Mouse (Mus musculus): ENCODE measurements around the gene Gnptab. TPM values are rescaled to one million over a fixed set of nuclear protein-coding genes. Genes with fewer than 3 reads are reported as not detected.

Gene Gnptab
- total and polyA plus RNA-seq, 2 experiments = 2.7 to 6.8 TPM

DNA sequence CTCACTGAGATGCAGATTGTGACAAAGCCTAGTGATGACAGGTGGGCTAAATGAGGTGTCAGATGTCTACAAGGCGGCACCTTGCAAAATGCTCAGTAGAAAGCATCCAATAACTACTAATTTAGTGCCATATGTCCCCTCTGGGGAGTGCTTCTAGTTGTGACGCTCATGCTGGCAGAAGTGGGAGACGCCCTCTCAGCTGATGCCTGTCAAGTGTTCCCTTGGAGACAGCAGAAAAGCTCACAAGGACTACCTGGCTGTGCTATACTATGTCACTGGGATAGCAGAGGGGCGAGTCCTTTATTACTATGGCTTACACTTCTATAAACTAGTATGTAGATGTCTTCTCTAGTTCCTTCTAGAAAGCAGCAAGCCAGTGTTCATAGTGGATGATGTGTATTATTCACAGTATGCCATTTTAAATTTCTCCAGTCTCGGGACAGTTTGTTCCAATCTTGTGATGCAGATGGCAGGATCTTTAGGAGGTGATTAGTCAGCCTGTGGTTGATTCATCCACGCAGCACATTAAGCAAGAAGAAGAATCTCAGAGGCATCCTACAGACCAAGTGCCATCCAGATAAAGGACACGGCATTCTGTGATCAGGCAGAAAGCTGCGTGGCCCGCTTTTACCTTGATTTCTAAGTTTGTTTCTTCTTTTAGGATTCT lies 13.4 kb downstream of the Gnptab start:
- Histone ChIP-seq H3K4me3 (ENCODE audit: insufficient read depth, low read depth, low read length) (no peak overlapping the region), H3K36me3 (ENCODE audit: control insufficient read depth, insufficient read depth, low read length) (no peaks in the 10 kb centered on the region), H3K27ac (replicated peaks; ENCODE audit: insufficient read depth, low read depth, low read length) (no peak overlapping the region), H3K9ac (ENCODE audit: low read depth, low read length) (no peak overlapping the region), H3K79me2 (ENCODE audit: control insufficient read depth, insufficient read depth, low read length) (peaks cover 3% of the 10 kb centered on the region; the same call in 1 of the 2 replicates), H3K4me1 (ENCODE audit: control insufficient read depth, insufficient read depth, low read length) (peaks cover 3% of the 10 kb centered on the region; the same call in 1 of the 2 replicates), H3K27me3 (ENCODE audit: control insufficient read depth, insufficient read depth, low read length) (no peaks in the 10 kb centered on the region)
- no peak for DNase-seq (ENCODE audit: extremely low read depth, low read depth, low spot score)
- WGBS = 95% methylated on average over 9 of the region's 9 CpGs
- TF ChIP-seq CTCF (IDR thresholded peaks at IDR 0.05; ENCODE audit: low read depth, low read length) (no peak), POLR2A (IDR thresholded peaks at IDR 0.05; ENCODE audit: extremely low read depth, insufficient read depth, low read length) (no peak)

DNA sequence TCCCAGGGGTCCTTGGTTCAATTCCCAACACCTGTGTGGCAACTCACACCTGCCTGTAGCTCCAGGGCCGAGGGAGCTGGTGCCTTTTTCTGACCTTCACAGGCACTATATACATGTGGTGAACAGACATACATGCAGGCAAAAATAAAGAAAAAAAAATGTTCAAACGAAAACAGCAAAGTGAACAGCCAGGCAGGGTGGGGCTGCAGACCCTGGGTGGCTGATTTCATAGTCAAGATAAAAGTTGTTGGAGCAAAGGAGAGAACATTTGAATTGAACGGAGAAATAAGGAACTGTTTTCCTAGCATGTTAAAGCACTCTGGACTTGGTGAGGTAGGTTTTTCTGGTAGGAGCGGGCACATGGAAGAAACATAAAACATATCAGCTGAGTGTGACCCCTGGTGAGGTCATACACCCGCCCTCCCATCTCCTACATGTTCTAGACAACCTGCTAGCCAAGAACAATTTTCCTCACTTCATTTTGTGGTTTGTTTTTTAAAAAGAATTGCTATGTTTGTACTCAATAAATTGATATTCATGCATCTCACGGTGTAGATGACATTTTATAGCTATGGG lies 19.8 kb downstream of the Gnptab start:
- Histone ChIP-seq H3K4me3 (ENCODE audit: insufficient read depth, low read depth, low read length) (no peak overlapping the region), H3K36me3 (ENCODE audit: control insufficient read depth, insufficient read depth, low read length) (no peaks in the 10 kb centered on the region; the same call in 1 of the 2 replicates), H3K4me1 (ENCODE audit: control insufficient read depth, insufficient read depth, low read length) (peaks cover 3% of the 10 kb centered on the region; the same call in 1 of the 2 replicates), H3K9ac (ENCODE audit: low read depth, low read length) (no peak overlapping the region), H3K27ac (replicated peaks; ENCODE audit: insufficient read depth, low read depth, low read length) (no peak overlapping the region), H3K27me3 (ENCODE audit: control insufficient read depth, insufficient read depth, low read length) (no peaks in the 10 kb centered on the region), H3K79me2 (ENCODE audit: control insufficient read depth, insufficient read depth, low read length) (no peaks in the 10 kb centered on the region; the same call in 1 of the 2 replicates)
- TF ChIP-seq CTCF (IDR thresholded peaks at IDR 0.05; ENCODE audit: low read depth, low read length) = no peak
- no peak for DNase-seq (ENCODE audit: extremely low read depth, low read depth, low spot score)
- WGBS = 85% methylated on average over 6 of the region's 6 CpGs

DNA sequence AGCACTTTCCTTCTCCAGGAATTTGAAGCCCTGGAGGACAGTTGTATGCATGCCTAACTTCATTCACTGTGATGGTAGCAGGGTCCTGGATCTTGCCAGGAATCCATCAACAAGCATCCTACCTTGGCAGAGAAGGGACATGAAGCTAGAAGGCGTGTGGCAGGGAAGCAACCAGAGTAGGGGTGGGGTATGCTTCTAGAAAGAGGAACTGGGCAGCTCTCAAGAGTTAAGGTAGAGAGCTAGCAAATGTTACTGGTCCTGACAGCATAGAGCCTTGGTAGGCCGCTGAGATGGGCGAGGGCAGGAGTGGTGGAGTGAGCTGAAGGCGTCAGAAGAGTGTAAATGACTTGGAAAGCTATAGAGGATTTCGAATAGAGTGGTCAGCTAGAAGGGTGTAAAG lies 20.3 kb downstream of the Gnptab start:
- no peak overlapping the region for H3K9ac ChIP-seq (ENCODE audit: low read depth, low read length)
- no peaks in the 10 kb centered on the region; the same call in 1 of the 2 replicates for H3K36me3 ChIP-seq (ENCODE audit: control insufficient read depth, insufficient read depth, low read length)
- peaks cover 3% of the 10 kb centered on the region; the same call in 1 of the 2 replicates for H3K4me1 ChIP-seq (ENCODE audit: control insufficient read depth, insufficient read depth, low read length)
- TF ChIP-seq CTCF (IDR thresholded peaks at IDR 0.05; ENCODE audit: low read depth, low read length) (no peak), POLR2A (IDR thresholded peaks at IDR 0.05; ENCODE audit: extremely low read depth, insufficient read depth, low read length) (no peak)
- H3K27ac ChIP-seq (replicated peaks; ENCODE audit: insufficient read depth, low read depth, low read length) = no peak overlapping the region
- H3K79me2 ChIP-seq (ENCODE audit: control insufficient read depth, insufficient read depth, low read length) = no peaks in the 10 kb centered on the region
- DNase-seq (ENCODE audit: extremely low read depth, low read depth, low spot score) = no peak
- no peak overlapping the region for H3K4me3 ChIP-seq (ENCODE audit: insufficient read depth, low read depth, low read length)
- H3K27me3 ChIP-seq (ENCODE audit: control insufficient read depth, insufficient read depth, low read length) = no peaks in the 10 kb centered on the region
- 96% methylated on average over 5 of the region's 5 CpGs for WGBS

DNA sequence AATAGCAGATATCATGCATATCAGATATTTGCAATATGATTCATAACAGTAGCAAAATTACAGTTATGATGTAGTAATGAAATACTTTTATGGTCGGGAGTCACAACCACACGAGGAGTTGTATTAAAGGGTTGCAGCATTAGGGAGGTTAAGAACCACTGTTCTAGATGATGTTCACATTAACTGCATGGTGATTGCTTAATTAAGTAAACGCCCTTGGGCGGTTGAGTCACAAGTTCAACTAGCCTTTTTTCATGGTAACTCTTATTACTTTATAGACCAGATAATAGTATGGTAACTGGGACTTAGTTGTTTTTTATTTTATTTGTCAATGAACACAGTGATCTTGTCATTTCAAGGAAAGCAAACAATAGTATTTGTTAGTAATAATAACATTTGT lies 24.1 kb downstream of the Gnptab start:
- H3K9ac ChIP-seq (ENCODE audit: low read depth, low read length) = no peak overlapping the region
- H3K27ac ChIP-seq (replicated peaks; ENCODE audit: insufficient read depth, low read depth, low read length) = no peak overlapping the region
- no peaks in the 10 kb centered on the region for H3K27me3 ChIP-seq (ENCODE audit: control insufficient read depth, insufficient read depth, low read length)
- DNase-seq (ENCODE audit: extremely low read depth, low read depth, low spot score) = no peak
- H3K36me3 ChIP-seq (ENCODE audit: control insufficient read depth, insufficient read depth, low read length) = no peaks in the 10 kb centered on the region; the same call in 1 of the 2 replicates
- no peaks in the 10 kb centered on the region for H3K4me1 ChIP-seq (ENCODE audit: control insufficient read depth, insufficient read depth, low read length)
- H3K79me2 ChIP-seq (ENCODE audit: control insufficient read depth, insufficient read depth, low read length) = no peaks in the 10 kb centered on the region
- H3K4me3 ChIP-seq (ENCODE audit: insufficient read depth, low read depth, low read length) = no peak overlapping the region
- WGBS = 86% methylated on average over 4 of the region's 4 CpGs
- no peak for TF ChIP-seq POLR2A (IDR thresholded peaks at IDR 0.05; ENCODE audit: extremely low read depth, insufficient read depth, low read length)
- TF ChIP-seq CTCF (IDR thresholded peaks at IDR 0.05; ENCODE audit: low read depth, low read length) = no peak

DNA sequence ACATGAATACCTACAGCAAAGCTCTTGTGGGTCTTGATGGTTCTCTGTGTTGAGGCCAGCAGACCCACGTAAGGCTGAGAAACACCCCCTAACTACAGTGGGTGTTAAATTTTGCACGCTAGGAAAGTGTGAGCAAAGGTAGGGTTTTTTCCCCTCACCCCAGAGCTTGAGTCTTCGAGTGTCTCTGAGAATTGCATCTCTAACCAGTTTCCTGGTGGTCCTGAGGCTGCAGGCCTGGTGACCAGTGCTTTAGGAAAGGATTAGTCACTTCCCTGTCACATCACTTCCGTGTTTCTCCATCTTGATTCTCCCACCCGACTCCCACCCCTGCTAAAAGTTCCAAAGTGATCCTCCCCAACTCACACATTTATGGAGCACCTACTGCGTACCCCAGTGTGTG lies 25.3 kb downstream of the Gnptab start:
- Histone ChIP-seq H3K4me1 (ENCODE audit: control insufficient read depth, insufficient read depth, low read length) (no peaks in the 10 kb centered on the region), H3K27ac (replicated peaks; ENCODE audit: insufficient read depth, low read depth, low read length) (no peak overlapping the region), H3K9ac (ENCODE audit: low read depth, low read length) (no peak overlapping the region), H3K4me3 (ENCODE audit: insufficient read depth, low read depth, low read length) (no peak overlapping the region), H3K27me3 (ENCODE audit: control insufficient read depth, insufficient read depth, low read length) (no peaks in the 10 kb centered on the region), H3K79me2 (ENCODE audit: control insufficient read depth, insufficient read depth, low read length) (no peaks in the 10 kb centered on the region), H3K36me3 (ENCODE audit: control insufficient read depth, insufficient read depth, low read length) (no peaks in the 10 kb centered on the region; the same call in 1 of the 2 replicates)
- TF ChIP-seq CTCF (IDR thresholded peaks at IDR 0.05; ENCODE audit: low read depth, low read length) = no peak
- TF ChIP-seq POLR2A (IDR thresholded peaks at IDR 0.05; ENCODE audit: extremely low read depth, insufficient read depth, low read length) = no peak
- DNase-seq (ENCODE audit: extremely low read depth, low read depth, low spot score) = no peak
- WGBS = 84% methylated on average over 6 of the region's 6 CpGs

DNA sequence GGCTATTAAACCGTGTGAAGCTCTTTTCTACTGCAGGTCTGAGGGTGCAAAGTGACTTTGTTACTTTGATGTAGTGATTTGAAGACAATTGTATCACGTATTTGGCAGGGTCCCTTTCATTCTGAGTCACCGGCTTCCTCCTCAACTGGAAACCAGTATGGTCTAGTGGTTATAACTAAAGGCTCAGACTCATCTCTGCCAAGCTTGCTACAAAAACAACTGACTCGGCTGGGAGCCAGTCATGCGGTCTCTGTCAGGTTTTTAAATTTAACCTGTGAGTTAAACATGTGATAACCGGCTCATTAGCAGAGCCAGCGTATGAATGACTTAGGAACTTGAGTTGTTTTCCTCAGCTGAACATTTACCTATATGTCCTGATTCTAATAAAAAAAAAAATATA lies 26.9 kb downstream of the Gnptab start:
- H3K79me2 ChIP-seq (ENCODE audit: control insufficient read depth, insufficient read depth, low read length) = no peaks in the 10 kb centered on the region
- no peak overlapping the region for H3K4me3 ChIP-seq (ENCODE audit: insufficient read depth, low read depth, low read length)
- H3K27me3 ChIP-seq (ENCODE audit: control insufficient read depth, insufficient read depth, low read length) = no peaks in the 10 kb centered on the region
- H3K27ac ChIP-seq (replicated peaks; ENCODE audit: insufficient read depth, low read depth, low read length) = no peak overlapping the region
- H3K4me1 ChIP-seq (ENCODE audit: control insufficient read depth, insufficient read depth, low read length) = no peaks in the 10 kb centered on the region
- WGBS = 88% methylated on average over 7 of the region's 7 CpGs
- DNase-seq (ENCODE audit: extremely low read depth, low read depth, low spot score) = no peak
- TF ChIP-seq CTCF (IDR thresholded peaks at IDR 0.05; ENCODE audit: low read depth, low read length) = no peak
- TF ChIP-seq POLR2A (IDR thresholded peaks at IDR 0.05; ENCODE audit: extremely low read depth, insufficient read depth, low read length) = no peak
- no peaks in the 10 kb centered on the region for H3K36me3 ChIP-seq (ENCODE audit: control insufficient read depth, insufficient read depth, low read length)
- no peak overlapping the region for H3K9ac ChIP-seq (ENCODE audit: low read depth, low read length)
